23 mouse cellular contexts compared by ENCODE assay signal in the genomic region with DNA sequence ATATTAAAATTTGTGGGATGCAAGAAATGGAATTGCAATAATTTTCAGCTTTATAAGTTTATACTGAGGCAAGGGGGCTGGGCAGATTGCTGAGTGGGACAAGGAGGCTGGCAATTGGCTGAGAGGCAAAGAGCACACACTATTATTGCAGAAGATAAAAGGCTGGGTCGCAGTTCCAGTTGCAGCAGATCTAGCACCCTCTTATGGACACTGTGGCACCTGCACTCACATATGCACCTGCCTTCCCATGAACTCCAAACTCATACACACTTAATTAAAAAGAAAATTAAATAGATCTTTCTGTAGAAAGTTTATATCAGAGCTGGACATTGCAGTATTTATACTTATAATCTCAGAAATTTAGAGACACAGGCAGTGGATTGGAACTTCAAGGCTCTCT.
DNase-seq lines count a peak whose midpoint lies in the region; ATAC-seq and TF ChIP-seq lines count a peak whose summit lies in the region.
"Had no signal": no experiment of that assay in that cellular context is flagged by ENCODE, and none has a peak within 500 bp of the region (broad histone marks: within the 10 kb centered on the region; RNA-seq: fewer than 3 reads in every experiment).

No protein-coding gene starts in this region.

- ATAC-seq in liver, postnatal 0 days: no peak
- no peak for ATAC-seq in stomach, postnatal 0 days (ENCODE audit: low FRiP score, low TSS enrichment)
- ATAC-seq: forebrain, embryonic 13.5 days had no signal

- H3K9ac ChIP-seq in liver, postnatal 0 days (replicated peaks): no peak overlapping the region
- H3K9ac ChIP-seq in MEL (ENCODE audit: control insufficient read depth, low read depth, low read length, poor library complexity, severe bottlenecking): no peak overlapping the region
- H3K9ac ChIP-seq in stomach, postnatal 0 days (ENCODE audit: low read length): no peak overlapping the region
- H3K9ac ChIP-seq: forebrain, embryonic 13.5 days; heart, embryonic 12.5 days; hindbrain, embryonic 13.5 days; kidney, embryonic 15.5 days; stomach, embryonic 15.5 days had no signal

- no peaks in the 10 kb centered on the region for H3K36me3 ChIP-seq in liver, postnatal 0 days (replicated peaks; ENCODE audit: insufficient read depth, low read length)
- no peaks in the 10 kb centered on the region for H3K36me3 ChIP-seq in MEL (ENCODE audit: control insufficient read depth in 1 of 2, insufficient read depth in 2 of 2, low read length in 2 of 2)
- no peaks in the 10 kb centered on the region for H3K36me3 ChIP-seq in stomach, postnatal 0 days (ENCODE audit: control insufficient read depth, insufficient read depth, low read length)
- H3K36me3 ChIP-seq: heart, embryonic 12.5 days; hindbrain, embryonic 13.5 days; kidney, embryonic 15.5 days; stomach, embryonic 15.5 days had no signal

- no peaks in the 10 kb centered on the region for H3K27me3 ChIP-seq in liver, postnatal 0 days (ENCODE audit: insufficient read depth, low read length)
- H3K27me3 ChIP-seq in MEL (ENCODE audit: control insufficient read depth in 1 of 2, insufficient read depth in 2 of 2, low read length in 2 of 2): no peaks in the 10 kb centered on the region
- no peaks in the 10 kb centered on the region for H3K27me3 ChIP-seq in stomach, postnatal 0 days (ENCODE audit: control insufficient read depth, insufficient read depth, low read length)
- H3K27me3 ChIP-seq: forebrain, embryonic 13.5 days; heart, embryonic 12.5 days; hindbrain, embryonic 13.5 days; kidney, embryonic 15.5 days; stomach, embryonic 15.5 days had no signal

- TF ChIP-seq RAD21 in MEL (IDR thresholded peaks at IDR 0.05; ENCODE audit: low read depth, low read length): peak; percentile 33

- H3K9me3 ChIP-seq in liver, postnatal 0 days (ENCODE audit: low read length): no peaks in the 10 kb centered on the region
- no peaks in the 10 kb centered on the region for H3K9me3 ChIP-seq in MEL (replicated peaks; ENCODE audit: insufficient read depth, low read length)
- no peaks in the 10 kb centered on the region for H3K9me3 ChIP-seq in stomach, postnatal 0 days (ENCODE audit: control insufficient read depth, low read length)
- H3K9me3 ChIP-seq: forebrain, embryonic 13.5 days; heart, embryonic 12.5 days; hindbrain, embryonic 13.5 days; kidney, embryonic 15.5 days; stomach, embryonic 15.5 days had no signal

- WGBS in liver, postnatal 0 days (ENCODE audit: insufficient replicate concordance): 46% methylated on average over 1 of the region's 1 CpGs
- 38% methylated on average over 1 of the region's 1 CpGs for WGBS in stomach, postnatal 0 days

- H3K4me2 ChIP-seq in liver, postnatal 0 days (ENCODE audit: low read depth, low read length): no peak overlapping the region
- H3K4me2 ChIP-seq in stomach, postnatal 0 days (replicated peaks; ENCODE audit: low read depth): no peak overlapping the region
- H3K4me2 ChIP-seq: forebrain, embryonic 13.5 days; heart, embryonic 12.5 days; hindbrain, embryonic 13.5 days; kidney, embryonic 15.5 days; liver, embryonic 11.5 days; stomach, embryonic 15.5 days had no signal

- 0 out of 2 replicates have a peak, but pooled peaks have one; percentile 14 for TF ChIP-seq CTCF in liver, postnatal 0 days (IDR thresholded peaks at IDR 0.05; ENCODE audit: low read depth)
- peak; percentile 19 to 53 (median 43); a peak in 4 of 6 replicates for TF ChIP-seq CTCF in MEL (IDR thresholded peaks at IDR 0.05 in 2 of 3, conservative IDR thresholded peaks at IDR 0.05 in 1 of 3; ENCODE audit: control insufficient read depth in 1 of 3, insufficient read depth in 1 of 3, low read depth in 2 of 3, low read length in 3 of 3, poor library complexity in 1 of 3, severe bottlenecking in 1 of 3)
- peak; percentile 44 for TF ChIP-seq CTCF in stomach, postnatal 0 days (IDR thresholded peaks at IDR 0.05; ENCODE audit: low read depth)

- no peaks in the 10 kb centered on the region for H3K4me1 ChIP-seq in liver, postnatal 0 days (ENCODE audit: insufficient read depth)
- H3K4me1 ChIP-seq in MEL (ENCODE audit: control insufficient read depth in 1 of 2, insufficient read depth in 2 of 2, low read length in 2 of 2): no peaks in the 10 kb centered on the region
- no peaks in the 10 kb centered on the region for H3K4me1 ChIP-seq in stomach, postnatal 0 days (replicated peaks; ENCODE audit: control insufficient read depth, insufficient read depth)
- H3K4me1 ChIP-seq: forebrain, embryonic 13.5 days; heart, embryonic 12.5 days; hindbrain, embryonic 13.5 days; kidney, embryonic 15.5 days; stomach, embryonic 15.5 days had no signal

- H3K4me3 ChIP-seq in liver, postnatal 0 days (ENCODE audit: low read depth, low read length): no peak overlapping the region
- no peak overlapping the region for H3K4me3 ChIP-seq in MEL (ENCODE audit: control insufficient read depth in 1 of 2, insufficient read depth in 1 of 2, low read depth in 2 of 2, low read length in 2 of 2)
- H3K4me3 ChIP-seq in stomach, postnatal 0 days (ENCODE audit: low read depth, low read length): no peak overlapping the region
- H3K4me3 ChIP-seq: forebrain, embryonic 13.5 days; heart, embryonic 12.5 days; hindbrain, embryonic 13.5 days; kidney, embryonic 15.5 days; stomach, embryonic 15.5 days had no signal

- no peak for TF ChIP-seq POLR2A in MEL (IDR thresholded peaks at IDR 0.05; ENCODE audit: control insufficient read depth in 1 of 2, insufficient read depth in 1 of 2, low read depth in 1 of 2, low read length in 2 of 2, poor library complexity in 1 of 2)

- peak; percentile 11 for DNase-seq in embryo, embryonic 10 days (ENCODE audit: low spot score)
- no peak for DNase-seq in embryo, embryonic 9.5 days (ENCODE audit: extremely low spot score)
- DNase-seq in liver, postnatal 0 days: no peak
- DNase-seq in liver: no peak
- peak; percentile 45 for DNase-seq in MEL (ENCODE audit: low read depth, low spot score)
- DNase-seq in stomach, postnatal 0 days (ENCODE audit: low spot score): no peak
- no peak for DNase-seq in urinary bladder, postnatal 36 days (ENCODE audit: low spot score in 2 of 2)
- no peak for DNase-seq in B cell, adult 2 months
- DNase-seq: adrenal gland, postnatal 36 days; cerebellum, adult 18-20 months; cerebellum, postnatal 25 days; gastrocnemius, postnatal 10 days; heart, adult 11 months; heart, postnatal 14 days; left cerebral cortex, postnatal 4 days; retina, postnatal 1 day; thymus, adult 2 months had no signal

- no peak for TF ChIP-seq EP300 in liver, postnatal 0 days (IDR thresholded peaks at IDR 0.05; ENCODE audit: low read depth)
- TF ChIP-seq EP300 in MEL (IDR thresholded peaks at IDR 0.05; ENCODE audit: low read depth in 1 of 2, low read length in 2 of 2): no peak
- TF ChIP-seq EP300 in stomach, postnatal 0 days (optimal IDR thresholded peaks at IDR 0.05): no peak

- no peaks in the 10 kb centered on the region for H3K79me2 ChIP-seq in MEL (ENCODE audit: control insufficient read depth, insufficient read depth, low read length, poor library complexity)

- H3K27ac ChIP-seq in liver, postnatal 0 days (ENCODE audit: low read depth): no peak overlapping the region
- no peak overlapping the region for H3K27ac ChIP-seq in MEL (ENCODE audit: control insufficient read depth, low read depth, low read length)
- no peak overlapping the region for H3K27ac ChIP-seq in stomach, postnatal 0 days (replicated peaks)
- H3K27ac ChIP-seq: forebrain, embryonic 13.5 days; hindbrain, embryonic 13.5 days; kidney, embryonic 15.5 days; stomach, embryonic 15.5 days had no signal

TF ChIP-seq in MEL, 35 proteins besides CTCF, POLR2A, EP300 and RAD21:
- TF ChIP-seq ZC3H11A (IDR thresholded peaks at IDR 0.05; ENCODE audit: low read depth, low read length): peak; percentile 30; the same call in 1 of the 2 replicates
- peak; percentile 61 for TF ChIP-seq SMC3 (IDR thresholded peaks at IDR 0.05; ENCODE audit: low read depth, low read length)
- no peak for TF ChIP-seq MYB (IDR thresholded peaks at IDR 0.05; ENCODE audit: low read depth, low read length)

Comparison
In these comparisons a context has a peak if more than half of its experiments do, and no peak if none do; other contexts are left out.
1. DNase-seq: peak in embryo, embryonic 10 days (single experiment) and MEL (single experiment); none in embryo, embryonic 9.5 days (single experiment), liver, postnatal 0 days (single experiment), liver (single experiment), stomach, postnatal 0 days (single experiment), urinary bladder, postnatal 36 days (0 of 2) and B cell, adult 2 months (0 of 2).
2. Peak in every context shown above with its lines, with median percentiles within 50 percentile points of each other: CTCF ChIP-seq.